Mouse (Mus musculus): Measurements from ENCODE around the gene Atp6ap1l.
A peak's percentile ranks its signal among the peaks of the same experiment; 100 is the strongest.

Atp6ap1l gene

GRCm38 (mm10) chr13:90886568-90886983 lies 18.6 kb downstream of the Atp6ap1l start:
- peak; percentile 68 for DNase-seq (ENCODE audit: low spot score)

- no peak for DNase-seq (ENCODE audit: low spot score)
These were observed 19.2 kb downstream of the Atp6ap1l start for GRCm38 (mm10) chr13:90885856-90886532.

GRCm38 (mm10) chr13:90881727-90882429 lies 23.3 kb downstream of the Atp6ap1l start:
- DNase-seq (ENCODE audit: low spot score), result no peak

- DNase-seq (ENCODE audit: low spot score), result no peak
These were observed 33.6 kb downstream of the Atp6ap1l start for GRCm38 (mm10) chr13:90871579-90871978.

- DNase-seq (ENCODE audit: low spot score), result no peak
These were observed 36.0 kb downstream of the Atp6ap1l start for GRCm38 (mm10) chr13:90869157-90869556.

- DNase-seq (ENCODE audit: low spot score), result no peak
These were observed 43.0 kb downstream of the Atp6ap1l start for GRCm38 (mm10) chr13:90862138-90862537.

- no peak for DNase-seq (ENCODE audit: low spot score)
These were observed 44.2 kb downstream of the Atp6ap1l start for GRCm38 (mm10) chr13:90860888-90861431.

- DNase-seq (ENCODE audit: low spot score), result no peak
These were observed 52.2 kb downstream of the Atp6ap1l start for GRCm38 (mm10) chr13:90852727-90853630.

- DNase-seq (ENCODE audit: low spot score), result no peak
These were observed 53.4 kb downstream of the Atp6ap1l start for GRCm38 (mm10) chr13:90851795-90852194.

- DNase-seq (ENCODE audit: low spot score), result no peak
These were observed 61.0 kb downstream of the Atp6ap1l start for GRCm38 (mm10) chr13:90844191-90844590.

- no peak for DNase-seq (ENCODE audit: low spot score)
These were observed 61.7 kb downstream of the Atp6ap1l start for GRCm38 (mm10) chr13:90843412-90843811.

GRCm38 (mm10) chr13:90841213-90841553 lies 64.0 kb downstream of the Atp6ap1l start:
- no peak for DNase-seq (ENCODE audit: low spot score)

GRCm38 (mm10) chr13:90840530-90841212 lies 64.5 kb downstream of the Atp6ap1l start:
- DNase-seq (ENCODE audit: low spot score), result peak; percentile 12

- DNase-seq (ENCODE audit: low spot score), result no peak
These were observed 71.4 kb downstream of the Atp6ap1l start for GRCm38 (mm10) chr13:90833641-90834207.
